Mouse (Mus musculus): ENCODE data around the gene Gm11627. TPM values are rescaled to one million over a fixed set of nuclear protein-coding genes. Genes with fewer than 3 reads are reported as not detected.

The Gm11627 gene
- total RNA-seq, 2 experiments from 2014 or later, result not detected

- no peak for ATAC-seq (ENCODE audit: poor library complexity, severe bottlenecking)
Observed at GRCm38 (mm10) chr11:102603496-102603850, 24.2 kb upstream of the Gm11627 start.

DNA sequence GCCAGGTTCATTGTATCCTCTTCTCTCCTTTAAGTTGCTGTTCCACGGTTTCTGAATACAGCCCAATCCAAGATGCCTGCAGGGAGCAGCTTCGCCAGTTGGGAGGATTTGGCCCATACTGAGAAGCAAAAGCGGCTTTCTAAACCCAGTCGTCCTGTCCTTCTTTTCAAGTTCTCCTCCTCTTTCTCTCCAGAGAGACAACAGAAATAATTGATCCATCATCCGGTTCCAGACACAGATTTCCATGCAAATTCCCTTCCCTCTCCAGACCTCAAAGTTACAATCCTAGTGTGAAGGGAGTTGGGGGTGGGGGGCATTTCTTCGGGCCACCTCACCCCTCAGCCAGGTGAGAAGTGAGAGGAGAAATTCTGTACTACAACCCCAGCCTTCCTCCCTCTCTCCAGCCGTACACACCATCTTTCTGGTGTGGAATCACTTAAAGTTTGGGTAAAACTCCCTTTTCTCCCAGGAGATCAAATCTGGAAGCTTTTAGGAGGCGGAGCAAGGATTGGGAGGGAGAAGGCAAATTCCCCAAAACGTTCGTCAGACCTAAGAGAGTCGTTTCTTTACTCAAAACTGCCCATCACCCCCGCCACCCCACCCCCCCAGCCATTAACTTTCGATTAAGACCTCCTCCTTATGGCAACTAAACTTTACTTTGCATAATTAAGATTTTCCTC, 23.7 kb upstream of the Gm11627 start:
- no peak for ATAC-seq (ENCODE audit: poor library complexity, severe bottlenecking)

DNA sequence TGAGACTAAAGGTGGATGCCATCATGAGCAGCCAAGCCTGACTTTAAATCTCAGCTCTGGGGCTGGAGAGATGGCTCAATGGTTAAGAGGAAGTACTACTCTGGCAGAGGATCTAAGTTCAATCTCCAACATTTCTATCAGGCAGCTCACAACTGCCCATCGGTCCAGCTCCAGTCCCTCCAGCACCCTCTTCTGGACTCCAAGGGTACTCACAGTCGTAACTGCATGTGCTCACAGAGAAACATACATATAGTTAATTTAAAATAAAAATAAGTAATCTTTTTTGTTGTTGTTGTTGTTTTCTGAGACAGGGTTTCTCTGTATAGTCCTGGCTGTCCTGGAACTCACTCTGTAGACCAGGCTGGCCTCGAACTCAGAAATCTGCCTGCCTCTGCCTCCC, 20.7 kb upstream of the Gm11627 start:
- ATAC-seq (ENCODE audit: poor library complexity, severe bottlenecking), result no peak

GRCm38 (mm10) chr11:102595341-102595820, 16.1 kb upstream of the Gm11627 start:
- ATAC-seq (ENCODE audit: poor library complexity, severe bottlenecking), result no peak

GRCm38 (mm10) chr11:102587554-102587953, 8.3 kb upstream of the Gm11627 start:
- no peak for ATAC-seq (ENCODE audit: poor library complexity, severe bottlenecking)

DNA sequence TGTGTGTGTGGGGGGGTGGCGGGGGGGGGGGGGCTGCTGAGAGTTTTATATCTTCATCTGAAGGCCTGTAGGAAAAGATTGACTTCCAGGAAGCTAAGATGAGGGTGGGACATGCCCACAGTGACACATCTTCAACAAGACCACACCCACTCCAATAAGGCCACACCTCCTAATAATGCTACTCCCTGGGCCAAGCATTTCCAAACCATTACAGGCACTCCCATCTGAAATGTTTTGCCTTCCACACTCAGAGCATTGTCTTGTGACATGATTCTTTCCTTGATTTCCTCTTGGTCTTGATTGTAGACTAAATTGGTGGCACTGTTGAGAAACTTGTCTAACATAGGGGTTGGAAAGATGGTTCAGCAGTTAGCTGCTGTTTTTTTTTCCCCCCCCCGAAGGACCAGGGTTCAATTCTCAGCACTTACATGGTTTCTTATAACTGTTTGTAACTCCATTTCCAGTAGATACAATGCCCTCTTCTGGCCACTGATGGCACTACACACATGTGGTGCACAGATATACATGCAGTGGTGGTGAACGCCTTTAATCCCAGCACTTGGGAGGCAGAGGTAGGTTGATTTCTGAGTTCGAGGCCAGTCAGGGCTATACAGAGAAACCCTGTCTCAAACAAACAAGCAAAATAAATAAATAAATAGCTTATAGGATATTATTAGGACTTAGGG, 7.3 kb upstream of the Gm11627 start:
- no peak for ATAC-seq (ENCODE audit: poor library complexity, severe bottlenecking)

GRCm38 (mm10) chr11:102582736-102583135, 3.5 kb upstream of the Gm11627 start:
- no peak for ATAC-seq (ENCODE audit: poor library complexity, severe bottlenecking)

GRCm38 (mm10) chr11:102582016-102582610, 2.9 kb upstream of the Gm11627 start:
- no peak for ATAC-seq (ENCODE audit: poor library complexity, severe bottlenecking)

GRCm38 (mm10) chr11:102581281-102582015, 2.2 kb upstream of the Gm11627 start:
- ATAC-seq (ENCODE audit: poor library complexity, severe bottlenecking), result no peak

GRCm38 (mm10) chr11:102580034-102580330, 721 bp upstream of the Gm11627 start:
- ATAC-seq (ENCODE audit: poor library complexity, severe bottlenecking), result no peak

DNA sequence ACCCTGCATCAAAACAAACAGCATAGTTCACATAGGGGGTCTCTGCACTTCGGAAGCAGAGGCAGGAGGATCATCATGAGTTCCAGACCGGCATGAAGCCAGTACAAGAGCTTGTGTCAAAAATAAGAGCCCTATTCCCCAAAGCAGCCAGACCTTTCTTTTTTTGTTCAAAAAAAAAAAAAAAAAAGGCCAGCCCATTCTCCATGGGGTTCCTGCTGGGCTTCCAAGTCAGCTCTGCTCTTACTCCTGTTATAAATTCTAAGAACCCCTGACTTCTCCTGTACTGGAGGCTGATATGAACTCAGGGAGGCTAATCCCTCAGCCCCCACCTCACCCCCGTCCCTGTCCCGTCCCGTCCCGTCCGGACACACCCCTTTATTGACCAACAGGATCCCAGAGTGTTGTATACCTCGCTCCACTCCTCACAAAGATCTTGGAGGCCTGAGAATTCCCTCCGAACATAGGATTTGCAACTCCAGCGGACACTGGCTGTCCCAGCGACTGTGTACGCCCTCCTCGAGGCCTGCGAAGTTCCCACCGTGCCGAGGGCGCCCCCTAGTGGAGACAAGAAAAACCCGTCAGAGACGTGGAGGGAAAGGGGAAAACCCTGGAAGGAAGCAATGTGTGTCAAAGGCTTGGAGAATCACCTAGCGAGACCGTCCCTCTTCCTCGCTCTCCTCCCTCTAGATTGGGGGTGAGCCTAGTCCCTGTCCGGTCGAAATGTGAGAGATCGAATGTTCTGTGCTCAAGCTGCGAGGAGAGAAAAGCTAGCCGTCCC, 731 bp downstream of the Gm11627 start:
- ATAC-seq (ENCODE audit: poor library complexity, severe bottlenecking), result peak; percentile 86

GRCm38 (mm10) chr11:102576050-102576754, 3.1 kb downstream of the Gm11627 start:
- no peak for ATAC-seq (ENCODE audit: poor library complexity, severe bottlenecking)

- ATAC-seq (ENCODE audit: poor library complexity, severe bottlenecking), result no peak
Observed at GRCm38 (mm10) chr11:102575034-102575433, 4.2 kb downstream of the Gm11627 start.

- ATAC-seq (ENCODE audit: poor library complexity, severe bottlenecking), result peak; percentile 92
Observed at GRCm38 (mm10) chr11:102572866-102573663, 6.2 kb downstream of the Gm11627 start.

DNA sequence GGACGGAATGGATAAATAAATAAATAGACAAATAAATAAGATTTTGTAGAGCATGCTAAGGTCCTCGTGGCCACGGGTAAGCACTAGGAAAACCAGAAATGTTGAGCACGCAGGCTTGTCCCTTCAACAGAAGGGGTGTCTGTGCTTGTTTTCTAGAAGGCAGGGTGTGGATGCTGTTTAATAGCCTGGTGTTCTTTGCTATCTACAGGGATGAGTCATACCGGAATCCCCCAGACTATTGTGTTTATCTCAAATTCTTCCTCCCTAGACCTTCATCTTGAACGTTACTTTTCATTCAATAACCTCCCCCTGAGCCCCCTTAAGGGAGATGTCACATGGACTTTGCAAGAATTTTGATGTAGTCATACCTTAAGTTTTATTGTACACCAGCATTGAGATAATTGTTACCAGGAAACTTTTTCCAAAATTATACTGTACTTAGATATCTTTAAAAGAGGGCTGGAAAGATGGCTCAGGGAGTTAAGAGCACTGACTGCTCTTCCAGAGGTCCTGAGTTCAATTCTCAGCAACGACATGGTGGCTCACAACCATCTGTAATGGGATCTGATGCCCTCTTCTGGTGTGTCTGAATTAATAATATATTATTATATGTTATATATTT, 10.4 kb downstream of the Gm11627 start:
- no peak for ATAC-seq (ENCODE audit: poor library complexity, severe bottlenecking)

GRCm38 (mm10) chr11:102568191-102568590, 11.1 kb downstream of the Gm11627 start:
- no peak for ATAC-seq (ENCODE audit: poor library complexity, severe bottlenecking)

DNA sequence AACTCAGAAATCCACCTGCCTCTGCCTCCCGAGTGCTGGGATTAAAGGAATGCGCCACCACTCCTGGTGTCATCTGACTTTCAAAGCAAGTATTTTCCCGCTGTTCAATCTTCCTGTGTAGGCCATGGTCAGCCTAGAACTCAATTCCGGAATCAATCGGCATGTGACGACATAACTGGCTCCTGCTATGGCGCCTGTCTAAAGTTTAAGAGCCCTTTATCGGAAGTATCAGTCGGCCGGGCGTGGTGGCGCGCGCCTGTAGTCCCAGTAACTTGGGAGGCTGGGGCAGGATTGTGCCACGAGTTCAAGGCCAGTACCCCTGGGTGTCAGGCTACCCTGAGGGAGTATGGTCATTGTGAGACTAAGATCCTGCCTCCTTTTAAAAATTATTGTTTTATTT, 11.5 kb downstream of the Gm11627 start:
- no peak for ATAC-seq (ENCODE audit: poor library complexity, severe bottlenecking)

GRCm38 (mm10) chr11:102567157-102567556, 12.1 kb downstream of the Gm11627 start:
- ATAC-seq (ENCODE audit: poor library complexity, severe bottlenecking), result no peak

GRCm38 (mm10) chr11:102566290-102566689, 13.0 kb downstream of the Gm11627 start:
- ATAC-seq (ENCODE audit: poor library complexity, severe bottlenecking), result no peak
